Mouse (Mus musculus) G1E-ER4 (cell line): ENCODE data around the gene Serpinb11. TPM values are rescaled to one million over a fixed set of nuclear protein-coding genes. Genes with fewer than 3 reads are reported as not detected.

Source experiments
- GATA1 ChIP-seq: IDR thresholded peaks from one replicate; pipeline ENCODE4 v1.8.0; 2012; ENCODE audit warnings: low read length, inconsistent platforms
- polyA plus RNA-seq: library from polyadenylated mRNA; stranded (reverse); fragments of >175 nt; gene quantifications from 2 replicates; pipeline ENCODE4 v1.2.3, GENCODE M21; 2012

Gene Serpinb11
- not detected in 2 replicates for polyA plus RNA-seq

- TF ChIP-seq GATA1: no peak
Observed at GRCm38 (mm10) chr1:107360898-107361297, at the start of gene Serpinb11. Gene Serpinb11, plus strand, starts transcription at chr1:107361198.

DNA sequence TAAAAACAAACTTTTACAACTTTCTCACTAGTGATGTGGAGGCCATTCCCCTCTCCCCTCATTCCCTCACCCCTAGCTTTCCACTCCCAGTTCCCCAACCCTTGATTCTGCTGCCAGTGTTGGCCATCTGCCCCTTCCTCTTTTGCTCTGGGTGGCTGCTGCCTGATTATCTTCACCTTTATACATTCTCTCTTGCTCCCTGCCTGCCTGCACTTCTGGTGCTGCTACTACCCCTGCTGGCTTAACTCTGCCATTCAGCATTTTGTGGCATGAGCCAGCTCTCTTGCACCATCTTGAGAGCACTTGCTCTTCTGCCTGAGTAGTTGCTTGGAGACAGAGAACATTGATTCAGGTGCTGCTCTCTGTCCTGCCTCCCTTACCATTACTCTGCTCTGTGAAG lies 15.0 kb upstream of the Serpinb11 start:
- no peak for TF ChIP-seq GATA1

DNA sequence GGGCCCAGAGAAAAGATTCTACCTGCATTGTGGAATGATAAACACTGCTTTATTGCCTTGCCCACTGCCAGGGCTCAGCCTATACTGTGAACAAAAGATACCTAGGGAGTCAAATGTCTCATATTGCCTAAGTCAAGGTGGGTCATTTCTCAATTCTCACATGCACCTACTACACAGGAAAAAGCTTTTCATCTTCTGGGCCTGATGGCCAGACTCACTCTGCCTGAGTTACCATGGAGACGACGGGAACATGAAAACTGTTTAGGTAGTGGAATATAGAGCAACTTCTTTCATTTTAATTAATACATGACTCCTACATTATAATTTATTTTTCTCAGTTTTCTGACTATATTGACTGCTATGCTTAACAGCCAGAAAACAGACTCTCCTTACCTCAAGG lies 14.2 kb upstream of the Serpinb11 start:
- no peak for TF ChIP-seq GATA1

- TF ChIP-seq GATA1: no peak
Observed at GRCm38 (mm10) chr1:107350392-107350791, 10.6 kb upstream of the Serpinb11 start.

GRCm38 (mm10) chr1:107351115-107351514 lies 9.9 kb upstream of the Serpinb11 start:
- no peak for TF ChIP-seq GATA1

DNA sequence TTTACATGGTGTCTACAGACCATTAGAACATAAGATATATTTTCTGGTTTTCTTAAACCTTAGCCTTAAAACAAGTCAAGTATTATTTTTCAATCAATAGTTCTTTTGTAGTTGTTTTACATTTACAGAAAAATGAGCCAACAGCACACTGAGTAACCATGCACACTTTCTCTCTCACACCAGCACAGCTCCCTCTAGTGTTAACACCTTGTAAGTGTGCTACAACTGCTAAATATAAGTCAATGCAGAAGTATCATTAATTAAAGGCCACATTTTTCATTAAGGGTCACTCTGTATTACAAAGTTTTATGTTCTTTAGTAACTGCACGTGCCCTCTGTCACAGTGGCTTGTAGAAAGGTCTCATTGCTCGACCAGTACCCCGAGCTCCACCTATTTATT lies 8.0 kb upstream of the Serpinb11 start:
- TF ChIP-seq GATA1: no peak

- no peak for TF ChIP-seq GATA1
Observed at GRCm38 (mm10) chr1:107365973-107366372, 5.0 kb downstream of the Serpinb11 start.

- TF ChIP-seq GATA1: no peak
Observed at GRCm38 (mm10) chr1:107368944-107369343, 7.9 kb downstream of the Serpinb11 start.

DNA sequence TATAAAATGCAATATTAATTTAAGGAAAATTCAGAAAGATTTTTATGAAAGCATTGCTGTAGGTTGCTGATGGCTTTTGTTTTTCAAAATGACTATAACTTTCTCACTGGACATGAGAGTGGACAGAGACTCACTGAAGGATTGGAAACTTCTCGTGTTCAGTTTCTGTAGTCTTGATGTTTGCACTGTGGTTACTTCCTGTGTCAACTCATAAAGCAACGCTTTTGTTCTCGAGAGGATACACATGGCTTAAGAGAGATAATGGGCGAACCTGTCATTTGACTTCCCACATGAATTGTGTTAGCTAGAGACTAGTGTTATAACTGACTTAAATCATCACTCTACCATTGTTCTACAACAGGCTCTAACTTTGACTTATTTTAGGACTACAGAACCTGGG lies 16.0 kb downstream of the Serpinb11 start:
- no peak for TF ChIP-seq GATA1

- no peak for TF ChIP-seq GATA1
Observed at GRCm38 (mm10) chr1:107378368-107378767, 17.4 kb downstream of the Serpinb11 start.

DNA sequence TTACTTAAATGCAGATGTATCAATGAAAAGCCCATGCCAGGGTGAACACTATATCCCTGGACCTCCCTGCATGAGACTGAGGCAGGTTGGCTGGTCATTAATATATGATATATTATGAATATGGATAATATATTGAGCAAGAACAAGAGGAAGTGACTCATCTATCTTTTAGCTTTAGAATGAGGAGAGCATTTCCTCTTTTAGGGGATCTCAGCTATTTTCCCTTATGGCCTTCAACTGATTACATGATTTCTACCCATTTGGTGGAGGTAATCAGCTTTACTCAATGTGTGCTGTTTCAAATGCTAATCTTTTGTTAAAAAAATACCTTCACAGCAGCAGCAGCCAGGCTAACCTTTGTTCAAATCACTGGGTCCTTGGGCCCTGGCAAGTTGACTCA lies 20.5 kb downstream of the Serpinb11 start:
- no peak for TF ChIP-seq GATA1

DNA sequence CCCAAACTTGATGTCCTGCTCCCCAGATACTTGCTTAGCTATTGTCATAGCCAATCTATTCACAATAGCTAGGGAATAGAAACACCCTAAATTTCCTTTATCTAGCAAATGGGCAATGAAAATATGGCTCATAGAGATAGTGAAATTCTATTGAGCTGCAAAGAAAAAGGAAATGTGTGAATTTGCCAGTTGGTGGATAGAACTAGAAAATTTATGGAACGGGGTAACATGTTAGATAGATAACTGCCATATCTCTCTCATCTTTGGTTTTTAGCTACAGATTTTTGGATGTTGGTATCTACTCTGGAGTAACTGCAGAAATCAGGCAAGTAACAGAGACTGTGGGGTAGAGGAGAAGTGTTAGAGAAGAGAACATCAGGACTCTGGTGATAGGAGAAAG lies 21.4 kb downstream of the Serpinb11 start:
- no peak for TF ChIP-seq GATA1

- TF ChIP-seq GATA1: no peak
Observed at GRCm38 (mm10) chr1:107384532-107384931, 23.5 kb downstream of the Serpinb11 start.

GRCm38 (mm10) chr1:107389753-107390152 lies 28.8 kb downstream of the Serpinb11 start:
- no peak for TF ChIP-seq GATA1

DNA sequence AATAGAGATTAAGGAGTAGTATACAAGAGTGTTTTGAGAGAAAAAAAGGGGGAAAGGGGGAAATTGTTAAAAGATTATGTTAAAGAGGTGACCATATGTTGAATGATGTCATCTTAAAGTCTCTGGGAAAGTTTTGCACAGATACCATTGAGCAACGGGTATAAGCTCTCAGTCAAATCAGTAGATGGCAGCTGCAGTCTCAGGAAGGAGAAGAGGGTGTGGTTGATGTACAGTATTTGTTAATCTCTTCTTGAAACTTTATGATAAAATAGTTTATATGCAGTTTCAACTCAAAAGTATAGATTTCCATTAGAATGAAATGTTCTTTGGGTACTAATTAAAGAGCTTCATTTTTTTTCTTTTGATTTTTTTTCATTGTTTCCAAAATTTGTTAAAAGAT lies 36.5 kb downstream of the Serpinb11 start:
- TF ChIP-seq GATA1: no peak

DNA sequence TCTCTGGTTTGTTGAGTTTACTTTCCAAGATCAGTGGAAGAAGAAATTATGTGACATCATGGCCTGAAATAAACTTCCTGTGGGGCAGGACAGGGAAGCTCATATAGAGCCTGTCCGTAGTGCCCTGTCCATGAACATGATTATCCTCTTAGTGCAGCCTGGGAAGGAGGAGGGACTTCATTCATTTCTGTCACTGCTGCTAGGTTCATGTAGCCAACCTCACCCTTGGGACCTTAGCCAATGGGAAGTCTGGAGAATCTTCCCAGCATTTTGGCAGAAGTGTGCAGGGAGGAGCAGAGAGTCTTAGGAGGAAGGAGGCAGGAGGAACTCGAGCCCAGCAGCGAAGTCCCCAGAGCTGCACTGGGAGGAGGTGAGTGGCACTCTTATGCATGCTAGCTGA lies 38.4 kb downstream of the Serpinb11 start, which contains the start of gene Serpinb7:
Gene Serpinb7 (plus strand): TSS at position 301 of the 400 bp plus-strand sequence.
- no peak for TF ChIP-seq GATA1

DNA sequence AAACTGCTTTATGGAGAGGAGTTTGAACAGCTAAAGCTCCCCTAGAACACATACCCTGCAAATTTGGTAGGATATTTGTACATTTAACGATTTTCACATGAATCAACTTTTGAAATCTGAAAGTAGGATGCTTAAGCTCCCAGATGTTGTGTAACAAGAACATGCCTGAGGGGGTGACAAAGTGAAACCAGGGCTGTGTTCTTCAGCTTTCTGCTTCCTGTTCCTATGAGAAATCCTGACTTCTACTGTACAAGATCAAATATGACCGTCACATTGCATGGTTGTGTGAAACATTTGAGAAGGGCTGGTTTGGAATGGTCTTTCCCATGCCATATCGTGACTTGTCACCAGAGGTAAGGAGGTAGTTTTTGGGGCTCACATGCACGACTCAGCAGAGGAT lies 41.1 kb downstream of the Serpinb11 start:
- no peak for TF ChIP-seq GATA1

GRCm38 (mm10) chr1:107414650-107415049 lies 53.7 kb downstream of the Serpinb11 start:
- TF ChIP-seq GATA1: no peak
